Mouse (Mus musculus) embryonic facial prominence, embryonic 11.5 days (tissue): Measurements from ENCODE around the gene Capn11. TPM values are rescaled to one million over a fixed set of nuclear protein-coding genes. Genes with fewer than 3 reads are reported as not detected.

Source experiments
- ATAC-seq: fragments of 200-750 bp; cut with Nextera tagmentation; replicated peaks from 2 replicates; pipeline ENCODE4 v1.8.0; 2017; ENCODE audit warnings: low read depth; ENCODE audit not compliant: insufficient number of reproducible peaks, low FRiP score, low TSS enrichment
- DNase-seq: peaks from one replicate; pipeline ENCODE4 v3.0.0-alpha.2; 2015; ENCODE audit warnings: low spot score
- H3K27ac ChIP-seq: fragments of 300-500 bp; sonication (generic); replicated peaks from 2 replicates; pipeline ENCODE4 v1.5.1; 2014; ENCODE audit warnings: mild to moderate bottlenecking, low read depth, low read length, control low read depth
- H3K27me3 ChIP-seq: fragments of 300-500 bp; sonication (generic); 2 replicates; pipeline ENCODE4 v1.6.1; 2014; ENCODE audit warnings: mild to moderate bottlenecking, low read length, moderate library complexity, mixed read lengths; ENCODE audit not compliant: control insufficient read depth, insufficient read depth
- H3K36me3 ChIP-seq: fragments of 300-500 bp; sonication (generic); replicated peaks from 2 replicates; pipeline ENCODE4 v1.6.1; 2014; ENCODE audit warnings: low read depth, mild to moderate bottlenecking, low read length, moderate library complexity, mixed read lengths; ENCODE audit not compliant: control insufficient read depth, insufficient read depth
- H3K4me1 ChIP-seq: fragments of 300-500 bp; sonication (generic); 2 replicates; pipeline ENCODE4 v1.6.1; 2014; ENCODE audit warnings: low read length, mixed read lengths; ENCODE audit not compliant: control insufficient read depth, insufficient read depth
- H3K4me2 ChIP-seq: fragments of 300-500 bp; sonication (generic); 2 replicates; pipeline ENCODE4 v1.6.1; 2014; ENCODE audit warnings: low read depth, mild to moderate bottlenecking, control low read depth, low read length, moderate library complexity
- H3K4me3 ChIP-seq: fragments of 300-500 bp; sonication (generic); 2 replicates; pipeline ENCODE4 v1.5.1; 2014; ENCODE audit warnings: low read depth, low read length, control low read depth
- H3K9ac ChIP-seq: fragments of 300-500 bp; sonication (generic); replicated peaks from 2 replicates; pipeline ENCODE4 v1.6.1; 2014; ENCODE audit warnings: mild to moderate bottlenecking, control low read depth, low read length
- H3K9me3 ChIP-seq: fragments of 300-500 bp; sonication (generic); replicated peaks from 2 replicates; pipeline ENCODE4 v1.6.1; 2016; ENCODE audit warnings: mild to moderate bottlenecking, low read length, inconsistent platforms, mixed read lengths; ENCODE audit not compliant: control insufficient read depth
- WGBS: fragments of 180-500 bp; shearing (Covaris S2); extraction: QIAGEN DNeasy Blood & Tissue Kit; methylation state at CpG from one replicate; pipeline ENCODE4 v1.1.7; 2014; 5-methylcytosine and 5-hydroxymethylcytosine counted together
- polyA plus RNA-seq: library from polyadenylated mRNA; unstranded; fragments of >200 nt; fragmentation: Nextera tagmentation; extraction: Ambion mirVana; gene quantifications from 2 replicates; pipeline ENCODE4 v1.2.1, GENCODE M21; 2014

Capn11 gene
- polyA plus RNA-seq, 1 experiment from 2014 or later, result 0.28 TPM

DNA sequence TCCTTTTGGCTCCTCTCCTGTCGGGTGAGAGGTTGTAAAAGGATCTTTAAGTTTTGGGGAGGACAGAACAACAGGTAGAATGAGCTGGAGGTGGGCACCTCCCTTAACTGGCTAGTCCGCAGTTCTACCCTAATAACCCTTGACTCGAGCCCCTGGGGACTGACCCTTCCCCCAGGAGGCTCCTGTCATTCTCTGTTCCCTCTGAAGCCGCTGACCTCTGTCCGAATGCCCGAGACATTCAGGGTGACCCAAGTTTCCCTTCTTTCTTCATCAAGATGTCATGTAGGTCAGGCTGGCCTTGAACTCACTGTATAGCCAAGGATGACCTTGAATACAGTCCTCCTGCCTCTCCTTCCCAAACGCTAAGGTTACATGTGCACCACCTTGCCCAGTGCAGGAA lies 70.8 kb downstream of the Capn11 start:
- ATAC-seq, result no peak
- Histone ChIP-seq H3K9me3 (no peaks in the 10 kb centered on the region), H3K27me3 (peaks cover under 1% of the 10 kb centered on the region), H3K36me3 (no peaks in the 10 kb centered on the region), H3K9ac (no peak overlapping the region), H3K4me1 (peaks cover 8% of the 10 kb centered on the region), H3K4me3 (no peak overlapping the region), H3K27ac (no peak overlapping the region), H3K4me2 (no peak overlapping the region)
- 95% methylated on average over 7 of the region's 7 CpGs for whole genome bisulfite sequencing
- no peak for DNase-seq

GRCm38 (mm10) chr17:45586449-45586837 lies 72.7 kb downstream of the Capn11 start:
- no peak overlapping the region for H3K27ac ChIP-seq
- DNase-seq (no peak), ATAC-seq (no peak)
- no peaks in the 10 kb centered on the region for H3K9me3 ChIP-seq
- peaks cover 3% of the 10 kb centered on the region; the same call in 1 of the 2 replicates for H3K4me1 ChIP-seq
- H3K4me2 ChIP-seq, result no peak overlapping the region
- no peaks in the 10 kb centered on the region for H3K27me3 ChIP-seq
- 92% methylated on average over 3 of the region's 3 CpGs for WGBS
- H3K9ac ChIP-seq, result no peak overlapping the region
- H3K4me3 ChIP-seq, result no peak overlapping the region
- no peaks in the 10 kb centered on the region for H3K36me3 ChIP-seq

GRCm38 (mm10) chr17:45585725-45586448 lies 73.2 kb downstream of the Capn11 start:
- Histone ChIP-seq H3K27ac (peak overlapping the region; percentile 7; the same call in 1 of the 2 replicates), H3K36me3 (no peaks in the 10 kb centered on the region), H3K4me1 (peaks cover 3% of the 10 kb centered on the region; the same call in 1 of the 2 replicates), H3K9ac (no peak overlapping the region), H3K27me3 (no peaks in the 10 kb centered on the region), H3K4me3 (no peak overlapping the region), H3K4me2 (no peak overlapping the region), H3K9me3 (no peaks in the 10 kb centered on the region)
- ATAC-seq (no peak), DNase-seq (no peak)
- 60% methylated on average over 23 of the region's 23 CpGs for WGBS

GRCm38 (mm10) chr17:45584939-45585678 lies 74.0 kb downstream of the Capn11 start:
- peak overlapping the region; percentile 39 for H3K9ac ChIP-seq
- no peak overlapping the region for H3K4me2 ChIP-seq
- H3K4me1 ChIP-seq, result no peaks in the 10 kb centered on the region
- no peak overlapping the region for H3K4me3 ChIP-seq
- peak overlapping the region; percentile 62 for H3K27ac ChIP-seq
- H3K9me3 ChIP-seq, result no peaks in the 10 kb centered on the region
- DNase-seq, result peak; percentile 88
- 11% methylated on average over 14 of the region's 14 CpGs for WGBS
- peak; percentile 79 for ATAC-seq
- no peaks in the 10 kb centered on the region for H3K36me3 ChIP-seq
- H3K27me3 ChIP-seq, result no peaks in the 10 kb centered on the region

GRCm38 (mm10) chr17:45584096-45584896 lies 74.8 kb downstream of the Capn11 start:
- Histone ChIP-seq H3K27me3 (no peaks in the 10 kb centered on the region), H3K4me3 (no peak overlapping the region), H3K4me2 (no peak overlapping the region), H3K4me1 (no peaks in the 10 kb centered on the region), H3K9me3 (no peaks in the 10 kb centered on the region), H3K9ac (peak overlapping the region; percentile 39), H3K27ac (peak overlapping the region; percentile 62), H3K36me3 (no peaks in the 10 kb centered on the region)
- DNase-seq (no peak), ATAC-seq (0 out of 2 replicates have a peak, but pooled peaks have one; percentile 13)
- 28% methylated on average over 12 of the region's 12 CpGs for whole genome bisulfite sequencing

GRCm38 (mm10) chr17:45582715-45583355 lies 76.3 kb downstream of the Capn11 start:
- 72% methylated on average over 6 of the region's 6 CpGs for whole genome bisulfite sequencing
- H3K27me3 ChIP-seq, result no peaks in the 10 kb centered on the region

DNA sequence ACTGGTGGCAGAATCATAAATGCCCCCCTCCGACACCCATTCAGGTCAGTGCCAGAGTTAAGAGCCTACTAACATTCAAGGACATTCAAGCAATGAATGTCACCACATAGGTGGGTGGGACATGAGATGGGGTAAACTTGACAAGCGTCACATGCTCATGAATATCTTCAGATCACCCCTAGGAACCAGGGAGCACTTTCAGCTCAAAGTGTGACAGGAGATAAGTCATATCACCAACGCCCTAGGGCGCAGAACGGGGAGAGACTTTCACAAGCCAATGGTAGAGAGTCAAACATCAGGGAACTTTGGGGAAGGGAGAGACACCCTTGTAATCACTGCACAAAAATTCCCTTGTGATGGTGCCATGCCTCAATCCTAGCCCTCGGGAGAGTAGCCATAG lies 76.9 kb downstream of the Capn11 start:
- Histone ChIP-seq H3K4me3 (no peak overlapping the region), H3K27me3 (no peaks in the 10 kb centered on the region), H3K9me3 (no peaks in the 10 kb centered on the region), H3K4me1 (no peaks in the 10 kb centered on the region), H3K36me3 (no peaks in the 10 kb centered on the region), H3K9ac (no peak overlapping the region), H3K4me2 (no peak overlapping the region), H3K27ac (no peak overlapping the region)
- 89% methylated on average over 6 of the region's 6 CpGs for WGBS
- ATAC-seq (no peak), DNase-seq (no peak)

More at GRCm38 (mm10) chr17:45582715-45583355, 76.3 kb downstream of the Capn11 start:
- Histone ChIP-seq H3K9ac (no peak overlapping the region), H3K9me3 (no peaks in the 10 kb centered on the region), H3K27ac (no peak overlapping the region), H3K4me3 (no peak overlapping the region), H3K4me1 (no peaks in the 10 kb centered on the region), H3K36me3 (no peaks in the 10 kb centered on the region), H3K4me2 (no peak overlapping the region)
- no peak for DNase-seq
- ATAC-seq, result no peak
